Mouse (Mus musculus): ENCODE results near the gene Sugp1.
A peak's percentile ranks its signal among the peaks of the same experiment; 100 is the strongest.
"Not testable (repeated sequence)": the region's sequence is repeated elsewhere in the genome, so short reads cannot be mapped to it uniquely, and the experiment has no call there.

The Sugp1 gene

DNA sequence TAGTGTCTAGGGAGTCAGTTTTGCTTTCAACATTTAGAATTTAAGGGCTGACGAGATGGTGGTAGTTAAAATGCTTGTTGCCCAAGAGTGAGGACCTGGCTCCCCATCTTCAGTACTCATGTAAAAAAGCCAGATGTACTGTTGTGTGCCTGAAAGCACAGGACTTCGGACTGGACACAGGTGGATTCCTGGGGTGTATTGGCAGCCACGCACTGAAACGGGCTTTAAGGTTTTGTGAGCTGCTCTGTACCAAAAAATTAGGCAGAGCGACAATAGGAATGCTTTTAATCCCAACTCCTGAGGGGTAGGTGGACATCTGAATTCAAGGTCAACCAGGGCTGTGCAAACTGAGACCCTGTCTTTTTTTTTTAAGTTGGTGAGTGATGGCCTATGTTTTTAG is 1.4 kb downstream of the Sugp1 start:
- no peak for DNase-seq (ENCODE audit: low read depth, low spot score)

DNA sequence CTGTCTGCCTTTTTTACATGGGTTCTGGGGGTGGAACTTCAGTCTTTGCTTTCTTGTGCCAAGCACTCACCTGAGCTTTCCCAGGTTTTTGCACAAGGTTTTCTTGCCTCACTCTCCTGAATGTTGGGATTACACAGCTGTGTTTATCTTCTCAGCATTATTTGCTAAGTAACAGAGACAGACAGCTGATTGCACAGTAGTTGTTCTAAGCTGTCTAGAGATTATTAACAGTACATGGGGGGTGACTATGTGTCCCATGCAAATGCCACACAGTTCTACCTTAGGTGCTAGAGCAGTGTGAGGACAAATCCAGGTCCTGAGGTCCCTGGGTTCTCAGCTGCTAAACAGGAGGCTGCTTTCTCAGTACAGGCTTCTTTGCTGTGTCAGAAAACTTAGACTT is 7.0 kb downstream of the Sugp1 start:
- no peak for DNase-seq (ENCODE audit: low read depth, low spot score)

DNA sequence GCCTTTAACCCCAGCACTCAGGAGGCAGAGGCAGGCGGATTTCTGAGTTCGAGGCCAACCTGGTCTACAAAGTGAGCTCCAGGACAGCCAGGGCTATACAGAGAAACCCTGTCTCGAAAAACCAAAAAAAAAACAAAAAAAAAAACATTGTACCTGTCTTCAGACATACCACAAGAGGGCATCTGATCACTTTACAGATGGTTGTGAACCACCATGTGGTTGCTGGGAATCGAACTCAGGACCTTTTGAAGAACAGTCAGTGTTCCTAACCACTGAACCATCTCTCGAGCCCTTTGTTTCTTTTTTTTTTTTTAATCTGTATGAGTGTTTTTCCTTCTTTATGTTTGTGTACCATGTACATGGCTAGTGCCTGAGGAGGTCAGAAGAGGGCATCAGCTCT is 7.8 kb downstream of the Sugp1 start:
- not testable (repeated sequence) for DNase-seq (ENCODE audit: low read depth, low spot score)

DNA sequence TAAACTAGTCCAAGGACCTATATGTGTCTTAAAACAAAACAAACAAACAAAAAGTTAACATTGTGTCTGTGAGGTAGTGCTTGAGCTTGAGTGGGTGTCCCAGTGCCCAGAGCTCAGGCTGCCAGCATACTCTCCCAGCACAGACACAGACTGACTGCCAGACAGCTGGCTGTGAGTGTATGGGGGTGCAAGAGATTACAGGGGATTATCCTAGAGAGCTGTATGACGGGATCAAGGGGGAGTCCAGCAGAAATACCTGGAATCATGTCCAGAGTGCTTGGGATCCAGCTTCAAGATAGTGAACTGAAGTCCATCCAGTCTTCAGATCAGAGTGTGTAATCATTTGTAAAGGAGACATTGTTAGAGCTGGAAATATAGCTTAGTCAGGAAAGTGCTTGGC is 15.1 kb downstream of the Sugp1 start:
- DNase-seq (ENCODE audit: low read depth, low spot score): no peak

DNA sequence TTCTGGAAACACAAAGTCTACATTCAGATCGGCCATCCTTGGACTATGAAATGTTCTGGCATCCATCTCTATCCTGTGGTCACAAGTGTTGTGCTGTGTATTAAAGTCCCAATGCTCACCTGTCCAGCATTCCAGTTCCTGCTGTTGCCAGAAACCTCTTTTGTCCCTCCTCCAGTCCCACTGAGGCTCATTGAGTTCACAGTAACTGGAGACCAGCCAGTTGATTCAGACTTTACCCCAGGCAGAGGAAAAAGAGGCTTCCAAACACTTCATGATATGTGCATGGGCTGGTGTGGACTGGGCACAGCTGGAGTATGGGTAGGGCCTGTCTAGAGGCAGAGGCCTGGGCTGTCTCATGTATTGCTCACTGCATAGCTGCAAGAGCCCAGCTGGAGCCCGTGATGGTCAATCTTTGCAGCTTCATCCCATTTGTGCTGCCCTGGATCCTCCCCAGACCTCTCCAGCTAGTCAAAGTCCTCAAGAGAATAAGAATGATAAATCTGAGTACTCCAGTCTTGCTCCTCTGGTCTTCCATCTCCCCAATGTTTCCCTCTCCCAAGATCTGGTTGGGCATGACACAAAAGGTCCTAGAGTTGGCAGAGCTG is 29.3 kb downstream of the Sugp1 start:
- no peak for DNase-seq (ENCODE audit: low read depth, low spot score)

DNA sequence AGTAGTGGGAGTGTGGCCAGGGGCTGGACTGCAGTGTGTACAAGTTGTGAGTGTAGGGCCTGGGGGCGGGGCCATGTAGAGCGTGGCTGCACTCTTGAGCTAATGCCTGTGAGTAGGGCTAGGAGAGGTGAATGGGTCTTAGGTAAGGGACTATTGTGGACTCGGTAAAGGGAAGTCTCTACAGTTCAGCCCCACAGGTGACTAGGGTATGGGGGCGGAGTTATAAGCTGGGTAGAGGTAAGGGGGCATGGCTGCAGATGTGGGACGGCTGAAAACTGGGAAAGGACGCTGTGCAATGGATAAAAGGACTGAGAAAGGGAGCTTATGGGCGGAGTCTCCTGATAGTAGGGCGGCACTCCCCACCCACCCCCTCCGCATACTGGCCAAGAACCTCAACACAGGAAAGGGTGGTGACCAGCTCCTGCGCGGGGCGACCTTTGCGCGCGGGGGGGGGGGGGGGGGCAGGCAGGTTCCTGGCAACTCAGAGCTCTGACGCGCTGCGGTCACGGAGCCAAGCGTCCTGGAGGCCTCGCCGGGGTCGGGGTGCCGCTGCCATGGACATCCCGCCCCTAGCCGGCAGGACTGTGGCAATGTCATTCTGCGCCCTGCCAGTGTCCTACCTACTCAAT is 29.9 kb downstream of the Sugp1 start, which contains the start of gene Tm6sf2:
Gene Tm6sf2 (plus strand): TSS at position 484 of the 629 bp plus-strand sequence.
- DNase-seq (ENCODE audit: low read depth, low spot score): peak; percentile 51

DNA sequence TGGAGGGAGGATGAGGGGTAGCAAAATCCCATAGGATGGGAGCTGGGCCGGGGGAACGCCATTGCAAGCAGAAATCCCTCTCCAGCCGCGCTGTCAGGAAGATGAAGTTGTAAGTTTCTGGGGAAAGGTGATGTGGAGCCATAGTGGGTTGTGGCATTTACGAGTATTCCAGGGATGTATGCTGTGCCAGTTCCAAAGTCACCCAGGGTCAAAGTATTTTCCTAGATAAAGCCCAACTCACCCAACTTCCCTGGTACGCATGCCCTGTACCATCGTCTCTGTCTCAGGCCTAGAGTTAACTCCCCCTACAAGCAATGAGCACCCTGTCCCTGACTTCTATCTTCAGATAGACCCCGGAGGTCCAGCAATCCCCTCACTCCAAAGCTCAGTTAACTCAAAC is 30.5 kb downstream of the Sugp1 start:
- DNase-seq (ENCODE audit: low read depth, low spot score): no peak

DNA sequence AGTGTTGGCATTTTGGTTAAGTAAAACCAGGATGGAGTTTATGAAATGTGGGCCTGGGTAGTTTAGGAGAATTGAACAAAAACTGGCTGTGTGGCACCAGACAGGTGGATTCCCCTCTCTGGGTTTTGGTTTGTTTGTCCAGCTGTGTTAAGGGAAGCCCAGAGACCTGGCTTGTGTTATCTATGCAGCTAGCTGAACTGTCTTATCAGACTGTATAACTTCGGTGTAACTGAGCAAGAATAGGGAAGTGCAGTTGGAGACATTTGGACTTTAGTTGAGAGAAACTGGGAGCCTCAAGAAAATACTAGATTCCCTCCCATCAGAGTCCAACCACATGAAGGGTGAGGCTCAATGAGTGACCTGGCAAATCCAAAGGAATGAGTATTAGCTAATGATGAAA is 31.1 kb downstream of the Sugp1 start:
- DNase-seq (ENCODE audit: low read depth, low spot score): no peak

DNA sequence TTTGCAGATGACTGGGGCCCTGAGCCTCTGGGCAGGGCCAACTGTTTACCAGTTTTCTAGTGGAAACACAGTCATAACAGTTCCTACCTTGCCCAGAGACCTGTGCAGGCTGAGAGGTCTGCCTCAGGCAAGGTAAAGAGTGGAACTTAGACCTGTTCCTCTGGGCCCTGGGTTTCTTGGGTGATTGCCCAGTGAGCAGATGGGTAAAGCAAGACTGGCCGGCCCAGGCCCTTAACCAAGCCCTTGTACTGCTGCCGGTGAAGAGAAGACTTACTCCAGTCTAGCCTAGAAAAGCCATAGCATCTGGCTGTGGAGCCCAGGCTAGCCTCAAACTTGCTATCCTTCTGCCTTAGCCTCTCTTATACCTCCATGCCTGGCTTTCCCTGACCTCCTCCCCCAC is 39.4 kb downstream of the Sugp1 start:
- no peak for DNase-seq (ENCODE audit: low read depth, low spot score)

DNA sequence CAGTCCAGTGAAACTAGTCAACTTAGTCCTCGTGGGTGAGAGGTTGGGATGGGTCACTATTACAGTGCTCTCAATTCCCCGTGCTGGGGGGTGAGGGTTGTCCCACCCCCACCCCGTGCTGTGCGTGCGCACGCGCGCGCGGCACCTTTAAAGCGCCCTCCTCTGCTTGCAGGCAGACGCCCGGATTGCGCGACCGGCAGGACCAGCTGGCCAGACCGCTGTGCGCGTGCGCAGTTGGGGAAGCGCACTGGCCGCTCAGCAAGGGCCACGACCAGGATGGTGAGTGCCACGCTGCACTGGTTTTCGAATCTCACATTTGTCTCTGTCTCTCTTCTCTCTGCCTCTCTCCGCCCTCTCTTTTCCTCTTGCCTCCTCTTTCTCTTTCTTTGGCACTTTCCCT is 40.7 kb downstream of the Sugp1 start, which contains the start of gene Hapln4:
Gene Hapln4 (plus strand): TSS at position 173 of the 400 bp plus-strand sequence.
- no peak for DNase-seq (ENCODE audit: low read depth, low spot score)

DNA sequence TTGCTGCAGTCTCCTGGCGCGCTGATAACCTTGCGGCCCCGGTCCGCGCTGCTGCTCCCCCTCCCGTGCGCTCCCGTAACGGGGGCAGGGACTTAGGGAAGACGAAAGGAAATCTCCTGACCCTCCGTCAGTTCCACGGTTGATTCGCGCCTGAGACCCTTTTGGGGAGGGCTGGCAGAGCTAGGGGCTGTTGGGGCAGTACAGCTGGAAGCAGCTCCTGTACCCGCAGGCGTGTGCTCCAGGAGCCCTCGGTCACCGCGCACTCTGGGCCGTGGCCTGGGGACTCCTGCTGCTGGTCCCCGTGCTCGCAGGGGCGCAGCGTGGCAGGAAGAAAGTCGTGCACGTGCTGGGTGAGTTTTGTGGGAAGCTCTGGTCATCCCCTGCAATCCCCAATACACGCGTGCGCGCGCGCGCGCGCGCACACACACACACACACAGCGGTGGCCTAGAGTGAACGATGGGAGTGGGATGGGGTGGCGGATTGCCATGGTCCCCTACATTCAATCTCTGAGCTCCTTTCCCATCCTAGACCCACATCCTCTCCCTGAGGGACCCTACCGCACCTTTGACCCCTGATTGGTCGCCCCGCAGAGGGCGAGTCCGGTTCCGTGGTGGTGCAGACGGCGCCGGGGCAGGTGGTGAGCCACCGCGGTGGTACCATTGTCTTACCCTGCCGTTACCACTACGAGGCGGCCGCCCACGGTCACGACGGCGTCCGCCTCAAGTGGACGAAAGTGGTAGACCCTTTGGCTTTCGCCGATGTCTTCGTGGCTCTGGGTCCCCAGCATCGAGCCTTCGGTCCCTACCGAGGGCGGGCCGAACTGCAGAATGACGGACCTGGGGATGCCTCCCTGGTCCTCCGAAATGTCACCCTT is 41.8 kb downstream of the Sugp1 start:
- DNase-seq (ENCODE audit: low read depth, low spot score): no peak

DNA sequence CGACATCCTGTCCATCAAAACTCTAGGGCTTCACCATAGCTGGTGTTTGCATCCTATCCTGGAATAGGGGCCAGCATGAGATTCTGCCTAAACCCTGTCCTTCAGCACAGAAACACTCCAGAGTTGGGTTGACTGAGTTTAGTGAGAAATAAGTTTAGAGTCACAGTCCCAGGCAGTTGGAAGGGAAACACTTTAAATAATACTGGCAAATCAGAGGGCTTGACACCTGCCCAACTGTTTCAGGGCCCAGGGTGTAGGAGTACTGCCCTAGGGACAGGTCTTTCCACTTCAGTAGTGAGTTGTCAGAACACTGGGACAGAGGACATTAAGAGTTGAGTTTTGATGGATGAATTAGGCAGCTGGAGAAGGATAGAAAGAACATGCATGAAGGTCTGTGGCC is 43.5 kb downstream of the Sugp1 start:
- DNase-seq (ENCODE audit: low read depth, low spot score): no peak

DNA sequence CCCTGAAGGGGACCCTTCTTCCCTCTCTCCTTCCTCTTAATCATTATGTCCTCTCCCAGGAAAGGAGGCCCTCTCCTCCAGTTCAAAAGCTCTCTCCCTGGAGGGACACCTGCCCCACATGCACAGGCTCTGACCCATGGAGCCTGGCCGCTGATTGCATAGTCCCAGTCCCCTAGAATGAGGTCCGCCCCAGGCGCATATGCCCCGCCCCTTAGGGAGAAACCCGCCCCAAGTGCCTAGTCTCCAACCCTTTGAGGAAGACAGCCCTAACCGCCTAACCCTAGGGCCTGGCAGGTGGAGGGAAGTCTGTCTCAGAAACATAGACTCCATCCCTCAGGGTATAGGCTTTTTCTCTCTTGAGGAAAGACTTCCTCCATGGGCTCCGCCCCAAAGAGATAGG is 44.6 kb downstream of the Sugp1 start:
- DNase-seq (ENCODE audit: low read depth, low spot score): no peak

DNA sequence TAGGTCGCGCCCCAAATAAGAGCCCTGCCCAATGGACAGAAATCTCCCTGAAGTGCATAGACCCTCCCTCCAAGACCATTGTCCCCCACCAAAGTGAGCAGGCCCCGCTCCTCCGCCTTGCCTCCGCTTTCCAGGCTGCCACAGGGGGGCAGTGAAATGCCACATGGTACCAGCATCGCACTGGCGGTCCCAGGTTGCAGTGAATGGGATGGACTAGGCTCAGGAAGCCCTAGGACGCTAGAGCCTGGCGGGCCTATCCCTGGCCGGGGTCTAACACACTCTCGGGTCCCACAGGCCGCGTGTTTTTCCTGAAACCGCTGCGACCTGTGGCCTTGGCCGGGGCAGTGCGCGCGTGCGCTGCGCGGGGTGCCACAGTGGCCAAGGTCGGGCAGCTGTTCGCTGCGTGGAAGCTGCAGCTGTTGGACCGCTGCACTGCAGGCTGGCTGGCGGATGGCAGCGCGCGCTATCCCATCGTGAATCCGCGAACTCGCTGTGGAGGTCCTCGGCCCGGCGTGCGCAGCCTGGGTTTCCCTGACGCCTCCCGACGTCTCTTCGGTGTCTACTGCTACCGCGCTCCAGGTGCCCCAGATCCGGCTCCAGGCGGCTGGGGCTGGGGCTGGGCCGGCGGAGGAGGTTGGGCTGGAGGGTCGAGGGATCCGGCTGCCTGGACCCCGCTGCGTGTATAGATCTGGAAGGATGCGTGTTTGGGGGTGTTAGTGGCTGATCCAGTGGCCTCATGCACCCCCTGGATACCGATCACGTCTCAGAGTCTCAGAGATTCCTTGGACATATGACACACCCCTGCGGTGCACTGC is 45.4 kb downstream of the Sugp1 start:
- no peak for DNase-seq (ENCODE audit: low read depth, low spot score)

DNA sequence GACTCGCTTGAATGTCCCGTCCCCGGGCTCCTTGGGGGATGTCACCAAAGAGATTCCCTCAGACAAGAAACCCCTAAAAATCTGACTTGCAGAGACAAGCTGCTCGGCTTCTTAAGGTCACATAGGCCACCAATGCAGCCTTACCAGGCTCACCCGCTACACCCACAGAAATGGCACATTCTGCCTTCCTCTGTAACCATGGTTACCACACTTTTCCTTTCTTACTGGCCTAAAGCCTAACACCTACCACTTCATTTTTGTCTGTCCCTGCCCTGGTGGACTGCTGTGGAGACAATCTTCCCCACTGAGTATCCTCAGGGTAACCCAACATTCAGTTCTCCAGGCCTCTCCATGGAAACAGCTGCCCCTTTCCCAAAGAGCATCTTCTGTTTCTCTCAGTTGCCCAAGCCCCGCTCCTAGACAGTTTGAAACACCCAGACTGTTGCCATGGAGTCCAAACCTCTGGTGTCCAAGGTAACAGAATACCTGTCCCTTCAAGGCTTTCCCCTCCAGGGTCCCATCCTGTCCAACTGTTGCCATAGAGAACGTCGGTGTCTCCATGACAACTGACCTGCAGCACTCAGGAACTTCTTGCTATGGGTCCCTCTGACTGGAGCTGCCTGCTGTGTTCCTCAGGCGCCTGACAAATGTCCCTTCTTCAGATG is 46.8 kb downstream of the Sugp1 start:
- DNase-seq (ENCODE audit: low read depth, low spot score): no peak

DNA sequence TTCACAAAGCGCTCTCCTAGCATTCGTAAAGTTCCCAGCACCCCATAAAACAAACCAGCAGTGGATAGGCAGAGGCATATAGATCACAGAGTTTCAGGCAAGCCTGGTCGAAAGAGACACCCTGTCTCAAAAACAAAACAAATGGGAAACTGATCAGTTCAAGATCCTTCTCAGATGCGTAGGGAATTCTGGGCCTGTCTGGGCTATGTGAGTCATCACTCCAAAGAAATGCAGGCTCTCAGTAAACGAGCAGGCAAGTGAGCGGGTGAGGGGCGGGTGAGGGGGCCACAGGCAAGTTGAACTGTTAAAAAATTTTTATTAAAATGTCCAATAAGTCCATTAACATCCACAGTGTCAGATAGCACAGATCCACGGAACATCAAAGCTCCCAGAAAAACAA is 50.2 kb downstream of the Sugp1 start:
- DNase-seq (ENCODE audit: low read depth, low spot score): no peak

DNA sequence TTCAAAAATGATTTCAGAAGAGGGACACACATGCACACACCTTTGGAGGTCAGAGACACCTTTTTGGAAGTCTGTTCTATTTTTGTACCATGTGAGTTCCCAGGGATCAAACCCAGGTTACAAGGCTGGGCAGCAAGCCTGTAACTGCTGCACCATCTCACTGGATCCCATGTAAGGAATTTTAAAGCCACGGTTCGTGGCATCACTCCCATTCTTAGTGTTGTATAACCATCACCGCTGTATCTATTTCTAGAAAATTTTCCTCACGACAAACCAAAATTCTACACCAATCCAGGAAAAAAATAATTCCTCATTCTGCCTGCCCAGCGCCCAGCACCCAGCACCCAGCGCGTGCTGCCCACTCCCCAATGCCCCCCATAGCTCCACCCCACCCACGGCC is 56.7 kb downstream of the Sugp1 start:
- DNase-seq (ENCODE audit: low read depth, low spot score): no peak

DNA sequence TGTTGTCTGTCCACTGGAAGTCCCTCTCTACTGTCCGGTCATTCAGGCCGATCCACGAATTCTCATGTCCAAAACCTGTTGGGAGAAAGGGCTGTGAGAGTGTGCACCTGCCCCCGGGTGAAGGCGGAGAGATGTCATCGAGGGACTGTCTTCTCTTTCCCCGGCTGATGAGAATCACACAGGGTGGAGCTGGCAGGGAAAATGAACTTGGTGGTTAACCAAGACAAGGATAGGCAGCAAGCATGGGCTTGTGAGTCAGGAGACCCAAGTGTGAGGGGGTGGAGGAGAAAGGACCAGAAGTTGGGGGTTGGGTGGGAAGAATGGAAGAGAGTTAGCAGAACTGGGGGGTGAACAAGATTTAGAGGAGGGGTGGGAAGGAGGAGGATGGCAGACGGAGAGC is 57.6 kb downstream of the Sugp1 start:
- DNase-seq (ENCODE audit: low read depth, low spot score): no peak

DNA sequence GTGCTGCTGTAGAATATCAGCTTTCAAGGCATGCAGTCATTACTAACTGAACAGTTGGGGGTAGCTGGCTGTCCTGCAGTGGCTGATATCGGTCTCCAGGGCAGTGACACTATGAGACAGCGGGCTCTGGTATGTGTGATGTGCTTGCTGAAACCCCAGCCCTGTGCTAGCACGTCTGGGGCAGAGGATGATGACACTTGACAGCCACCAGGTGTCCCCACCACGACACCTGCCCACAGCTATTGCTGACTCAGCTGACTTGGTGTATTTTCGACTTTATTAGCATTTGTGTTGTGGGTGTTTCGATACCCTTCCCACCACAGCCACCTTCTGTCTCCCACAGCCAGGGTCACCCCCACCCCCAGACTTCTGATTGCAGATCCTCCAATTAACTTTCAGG is 61.9 kb downstream of the Sugp1 start:
- DNase-seq (ENCODE audit: low read depth, low spot score): peak; percentile 73

DNA sequence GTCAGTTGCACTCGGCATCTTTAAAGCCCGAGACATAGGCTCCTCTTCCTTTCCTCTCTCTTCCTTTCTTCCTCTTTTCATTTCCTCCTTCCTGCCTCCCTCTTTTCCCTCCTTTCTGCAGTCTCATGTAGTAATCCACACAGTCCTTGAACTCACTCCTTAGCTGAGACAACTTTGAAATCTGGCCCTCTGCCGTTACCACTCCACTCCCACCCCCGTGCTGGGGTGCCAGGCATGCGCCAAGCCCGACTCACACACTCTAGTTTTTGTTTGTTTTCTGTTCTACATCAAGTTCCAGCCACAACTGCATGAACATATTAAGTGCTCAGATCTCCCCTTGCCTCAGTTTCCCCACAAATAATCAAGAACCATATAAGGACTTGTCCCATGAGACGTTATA is 62.3 kb downstream of the Sugp1 start:
- DNase-seq (ENCODE audit: low read depth, low spot score): no peak

DNA sequence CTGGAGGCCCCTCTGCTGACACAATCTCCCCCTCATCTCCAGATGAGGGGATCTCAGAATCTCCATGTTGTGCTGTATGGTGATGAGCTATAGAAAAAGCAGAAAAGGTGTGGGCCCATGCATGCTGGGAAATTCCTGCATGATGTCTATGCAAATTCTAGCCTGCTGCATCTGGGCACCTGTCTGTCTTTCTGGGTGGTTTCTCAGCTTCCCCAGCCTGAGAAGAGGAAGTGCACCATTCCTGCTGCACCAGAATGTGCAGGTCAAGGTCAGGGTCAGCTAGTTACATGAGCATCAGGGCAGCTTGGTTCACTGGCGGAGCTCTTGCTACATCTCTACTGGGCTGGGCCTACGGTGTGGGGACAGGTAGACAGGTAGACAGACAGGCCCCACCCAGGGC is 67.8 kb downstream of the Sugp1 start:
- DNase-seq (ENCODE audit: low read depth, low spot score): no peak
